Mouse (Mus musculus) myocyte (in vitro differentiated cells): ENCODE measurements around the gene Szt2.

Source experiments
- MYOG ChIP-seq, 3 experiments: IDR thresholded peaks; one replicate each; pipeline ENCODE4 v1.6.1; 2011; ENCODE audit warnings: control low read depth in 2 of 3, low read depth in 2 of 3, mild to moderate bottlenecking in 2 of 3; ENCODE audit not compliant: insufficient read length in 2 of 3, control insufficient read depth in 1 of 3, insufficient read depth in 1 of 3
- POLR2A ChIP-seq: IDR thresholded peaks from one replicate; pipeline ENCODE4 v1.6.1; 2011; ENCODE audit warnings: low read depth, mild to moderate bottlenecking, control low read depth, moderate library complexity; ENCODE audit not compliant: insufficient read length
- REST ChIP-seq: IDR thresholded peaks from one replicate; pipeline ENCODE4 v1.6.1; 2011; ENCODE audit warnings: mild to moderate bottlenecking, control low read depth, moderate library complexity; ENCODE audit not compliant: insufficient read depth, insufficient read length

DNA sequence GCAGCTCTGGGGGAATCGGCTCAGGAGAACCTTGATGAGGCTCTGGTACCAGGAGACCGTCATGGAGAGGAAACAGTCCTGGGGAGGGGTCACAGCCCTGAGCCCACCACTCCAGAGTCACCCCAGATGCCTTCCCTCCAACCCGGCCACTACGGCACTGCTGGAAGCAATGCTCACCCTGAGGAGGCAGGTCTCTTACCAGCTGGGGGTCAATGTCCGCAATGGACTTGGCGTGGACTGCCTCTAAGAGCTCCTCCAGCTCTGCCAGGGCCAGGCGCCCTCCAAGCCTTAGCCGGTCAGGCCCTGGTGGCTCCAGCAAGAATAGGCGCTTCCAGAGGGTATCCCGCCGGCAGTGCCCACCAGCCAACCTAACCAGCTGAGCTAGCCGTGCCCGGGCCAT, 44.4 kb downstream of the Szt2 start:
- no peak for TF ChIP-seq MYOG (IDR thresholded peaks at IDR 0.05; ENCODE audit: control insufficient read depth in 1 of 3, insufficient read depth in 1 of 3, insufficient read length in 2 of 3, low read depth in 2 of 3)
- TF ChIP-seq POLR2A = no peak
- TF ChIP-seq REST = no peak
